Mouse (Mus musculus): ENCODE data around the gene Samd4b.

Gene Samd4b

DNA sequence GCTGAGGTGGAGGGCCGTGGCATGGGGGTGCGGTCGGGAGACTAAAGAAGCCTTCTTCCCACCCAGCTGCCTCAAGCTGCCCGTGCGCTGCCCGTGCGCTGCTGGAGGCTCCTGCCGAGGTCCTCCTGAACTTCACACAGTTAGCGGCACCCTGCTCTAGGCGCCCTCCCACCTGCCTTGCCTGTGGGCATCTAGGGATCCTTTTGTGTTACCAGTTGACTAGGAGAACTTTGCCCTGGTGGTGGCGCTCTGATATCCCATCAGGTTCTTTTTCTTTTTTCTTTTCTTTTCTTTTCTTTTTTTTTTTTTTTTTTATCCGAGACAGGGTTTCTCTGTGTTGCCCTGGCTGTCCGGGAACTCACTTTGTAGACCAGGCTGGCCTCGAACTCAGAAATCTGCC, 107.0 kb downstream of the Samd4b start:
- peak; percentile 11 for DNase-seq

- peak; percentile 82 for DNase-seq
Observed at GRCm38 (mm10) chr7:28490410-28490809, 107.5 kb downstream of the Samd4b start.

GRCm38 (mm10) chr7:28488030-28488491, 109.9 kb downstream of the Samd4b start:
- DNase-seq = peak; percentile 46

DNA sequence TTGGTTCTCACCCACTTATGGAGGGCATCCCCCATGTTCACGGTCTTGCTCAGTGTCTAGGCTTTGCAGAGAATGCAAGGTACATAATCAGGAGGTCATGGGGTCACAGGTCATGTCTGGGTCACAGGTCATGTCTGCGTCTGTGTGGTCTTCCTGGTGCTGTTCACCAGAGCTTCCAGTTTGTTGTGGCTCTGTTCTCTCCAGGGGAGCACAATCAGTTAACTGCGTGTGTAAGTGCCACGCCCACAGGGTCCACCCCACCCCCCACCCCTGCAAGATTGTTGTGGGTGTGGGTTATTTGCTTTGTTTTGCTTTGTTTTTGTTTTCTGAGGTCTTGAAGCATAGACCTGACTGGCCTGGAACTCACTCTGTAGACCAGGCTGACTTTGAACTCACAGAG, 113.8 kb downstream of the Samd4b start:
- DNase-seq = no peak

GRCm38 (mm10) chr7:28482854-28483253, 115.1 kb downstream of the Samd4b start:
- no peak for DNase-seq

- DNase-seq = peak; percentile 45
Observed at GRCm38 (mm10) chr7:28478854-28479253, 119.1 kb downstream of the Samd4b start.

GRCm38 (mm10) chr7:28477363-28477762, 120.6 kb downstream of the Samd4b start:
- DNase-seq = no peak

DNA sequence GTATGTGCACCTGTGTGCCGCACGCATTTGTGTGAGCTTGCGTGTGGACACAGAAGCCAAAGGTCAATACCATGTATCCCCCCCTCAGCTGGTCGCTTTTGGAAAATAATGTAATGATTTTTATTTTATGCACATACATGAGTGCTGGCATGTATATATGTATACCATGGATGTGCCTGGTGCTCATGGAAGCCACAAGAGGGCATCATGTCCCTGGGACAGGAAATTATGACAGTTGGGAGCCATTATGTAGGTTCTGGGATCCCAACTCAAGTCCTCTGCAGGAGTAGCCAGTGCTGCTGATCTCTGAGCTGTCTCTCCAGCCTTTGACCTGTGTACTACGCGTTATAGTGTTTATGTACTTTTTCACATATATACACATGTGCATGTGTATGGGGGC, 121.8 kb downstream of the Samd4b start:
- no peak for DNase-seq

GRCm38 (mm10) chr7:28467213-28467751, 130.7 kb downstream of the Samd4b start:
- DNase-seq = peak; percentile 85

DNA sequence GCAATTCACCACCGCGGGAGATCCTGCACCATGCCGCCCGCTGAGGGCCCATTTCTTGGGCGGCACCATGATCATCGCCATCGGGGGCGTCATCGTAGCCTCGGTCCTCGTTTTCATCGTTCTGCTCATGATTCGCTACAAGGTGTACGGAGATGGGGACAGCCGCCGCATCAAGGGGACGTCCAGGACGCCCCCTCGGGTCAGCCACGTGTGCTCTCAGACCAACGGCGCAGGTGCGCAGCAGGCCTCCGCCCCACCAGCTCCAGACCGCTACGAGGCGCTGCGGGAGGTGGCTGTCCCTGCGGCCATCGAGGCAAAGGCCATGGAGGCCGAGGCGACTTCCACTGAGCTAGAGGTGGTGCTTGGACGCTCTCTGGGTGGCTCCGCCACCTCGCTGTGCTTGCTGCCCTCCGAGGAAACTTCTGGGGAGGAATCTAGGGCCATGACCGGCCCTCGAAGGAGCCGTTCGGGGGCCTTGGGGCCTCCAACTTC, 131.2 kb downstream of the Samd4b start:
- no peak for DNase-seq

- DNase-seq = peak; percentile 80
Observed at GRCm38 (mm10) chr7:28464416-28465212, 133.3 kb downstream of the Samd4b start.

- no peak for DNase-seq
Observed at GRCm38 (mm10) chr7:28462769-28463168, 135.2 kb downstream of the Samd4b start.

- DNase-seq = no peak
Observed at GRCm38 (mm10) chr7:28460361-28460760, 137.6 kb downstream of the Samd4b start.

GRCm38 (mm10) chr7:28452361-28453005, 145.5 kb downstream of the Samd4b start:
- DNase-seq = no peak

DNA sequence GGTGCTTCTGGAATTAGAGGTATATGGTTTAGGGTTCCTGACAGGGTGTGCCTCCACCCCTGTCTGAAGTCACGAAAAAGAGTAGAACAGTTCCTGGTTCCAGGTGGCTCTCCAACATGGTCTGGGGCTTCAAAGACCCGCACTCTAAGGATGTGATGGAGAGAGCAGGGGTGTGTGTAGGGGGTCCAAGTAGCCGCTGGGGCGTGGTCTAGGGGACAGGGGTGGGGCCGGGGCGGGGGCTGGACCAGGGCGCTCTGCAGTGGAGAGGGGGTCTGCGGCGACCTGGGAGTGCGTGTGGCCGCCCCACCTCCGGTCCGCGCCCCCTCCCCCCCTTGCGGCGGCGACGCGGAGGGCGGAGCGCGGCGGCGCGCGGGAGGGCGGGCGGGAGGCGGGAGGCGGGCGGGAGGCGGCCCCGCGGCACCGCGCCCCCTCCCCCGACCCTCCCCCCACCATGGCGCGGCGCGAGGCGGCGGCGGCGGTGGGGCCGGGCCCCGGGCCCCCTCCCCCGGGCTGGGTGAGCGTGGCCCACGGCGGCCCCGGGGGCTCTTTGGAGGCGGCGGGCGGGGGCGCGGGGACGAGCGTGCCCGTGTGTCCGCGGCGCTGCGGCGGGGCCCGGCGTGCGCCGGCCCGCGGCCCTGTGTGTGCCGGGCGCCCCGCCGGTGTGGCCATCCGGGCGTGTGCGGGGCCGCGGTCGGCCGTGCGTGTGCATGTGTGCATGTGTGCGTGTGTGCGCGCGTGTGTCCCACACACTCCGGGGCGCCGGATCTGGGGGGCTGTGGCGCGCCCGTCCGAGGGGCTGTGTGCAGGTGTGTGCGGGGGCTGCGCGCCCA, 146.2 kb downstream of the Samd4b start, which contains the start of gene Lrfn1:
Gene Lrfn1 (plus strand): TSS at position 450 of the 830 bp plus-strand sequence.
- peak; percentile 39 for DNase-seq

DNA sequence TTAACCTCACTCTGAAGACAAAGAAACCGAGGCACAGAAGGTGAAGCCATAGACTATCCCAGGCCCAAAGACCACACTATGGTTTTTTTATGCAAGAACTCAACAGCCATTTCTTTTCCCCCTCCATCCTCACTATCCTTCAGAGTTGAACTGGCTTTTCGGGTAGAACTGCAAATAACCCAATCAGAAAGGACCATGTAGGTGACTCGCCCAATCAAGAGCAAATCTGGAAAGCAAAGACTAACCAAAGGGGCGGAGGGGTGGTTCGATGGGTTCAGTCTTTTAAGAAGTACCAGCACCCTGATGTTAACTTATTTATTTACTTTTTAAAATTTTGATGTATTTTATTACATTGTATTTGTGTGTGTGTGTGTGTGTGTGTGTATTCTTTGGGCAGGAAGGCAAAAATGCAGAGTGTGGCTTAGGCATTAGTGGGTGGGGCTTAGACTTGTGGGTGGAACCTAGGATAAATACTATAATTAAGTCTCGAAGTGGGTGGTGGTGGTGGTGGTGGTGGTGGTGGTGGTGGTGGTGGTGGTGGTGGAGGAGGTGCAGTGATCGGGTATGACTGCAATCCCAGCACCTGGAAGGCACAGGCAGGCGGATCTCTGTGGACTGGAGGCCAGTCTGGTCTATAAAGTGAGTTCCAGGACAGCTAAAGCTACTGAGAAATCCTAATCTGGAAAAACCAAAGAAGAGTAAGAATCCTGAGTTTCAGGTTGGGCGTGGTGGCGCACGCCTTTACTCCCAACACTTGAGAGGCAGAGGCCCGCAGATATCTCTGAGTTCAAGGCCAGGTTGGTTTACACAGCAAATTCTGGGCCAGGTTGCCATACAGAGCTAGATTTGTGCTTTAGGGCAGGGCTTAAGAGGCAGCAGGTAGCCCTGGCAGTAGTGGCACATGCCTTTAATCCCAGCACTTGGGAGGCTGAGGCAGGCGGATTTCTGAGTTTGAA, 149.8 kb downstream of the Samd4b start:
- DNase-seq = no peak

DNA sequence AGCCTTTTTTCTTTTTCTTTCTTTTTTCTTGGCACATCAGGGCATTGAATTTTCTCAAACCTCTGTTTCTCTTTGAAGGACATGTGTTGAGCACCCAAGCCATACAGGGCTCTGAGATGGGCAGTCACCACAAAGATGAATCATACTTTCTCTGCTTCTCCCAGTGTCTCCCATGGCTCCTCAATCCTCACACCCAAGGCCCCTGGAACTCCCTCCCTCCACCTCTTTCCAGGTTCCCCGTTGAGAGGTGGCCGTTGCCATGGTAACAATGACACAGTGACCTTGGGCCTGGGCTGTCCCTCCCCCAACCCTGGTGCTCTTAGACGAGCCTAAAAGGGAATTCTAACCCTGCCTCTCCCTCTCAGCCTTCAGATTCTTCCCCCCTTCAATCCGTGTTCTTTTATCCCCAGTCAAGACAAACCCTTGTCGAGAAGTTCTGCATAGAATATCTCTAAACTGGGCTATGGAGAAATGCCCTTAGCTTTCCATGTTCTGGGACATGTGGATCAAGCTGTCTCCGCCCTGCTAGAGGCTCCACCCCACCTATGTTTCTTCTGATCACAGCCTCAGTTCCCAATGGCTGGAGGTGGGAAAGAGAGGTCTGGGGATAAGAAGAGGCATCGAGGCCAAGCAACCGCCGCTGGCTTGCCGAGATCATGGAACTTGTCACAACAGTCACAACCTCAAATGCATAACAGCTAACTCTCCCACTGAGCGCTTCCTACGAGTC, 150.7 kb downstream of the Samd4b start:
- peak; percentile 36 for DNase-seq

GRCm38 (mm10) chr7:28446446-28446845, 151.5 kb downstream of the Samd4b start:
- peak; percentile 89 for DNase-seq

DNA sequence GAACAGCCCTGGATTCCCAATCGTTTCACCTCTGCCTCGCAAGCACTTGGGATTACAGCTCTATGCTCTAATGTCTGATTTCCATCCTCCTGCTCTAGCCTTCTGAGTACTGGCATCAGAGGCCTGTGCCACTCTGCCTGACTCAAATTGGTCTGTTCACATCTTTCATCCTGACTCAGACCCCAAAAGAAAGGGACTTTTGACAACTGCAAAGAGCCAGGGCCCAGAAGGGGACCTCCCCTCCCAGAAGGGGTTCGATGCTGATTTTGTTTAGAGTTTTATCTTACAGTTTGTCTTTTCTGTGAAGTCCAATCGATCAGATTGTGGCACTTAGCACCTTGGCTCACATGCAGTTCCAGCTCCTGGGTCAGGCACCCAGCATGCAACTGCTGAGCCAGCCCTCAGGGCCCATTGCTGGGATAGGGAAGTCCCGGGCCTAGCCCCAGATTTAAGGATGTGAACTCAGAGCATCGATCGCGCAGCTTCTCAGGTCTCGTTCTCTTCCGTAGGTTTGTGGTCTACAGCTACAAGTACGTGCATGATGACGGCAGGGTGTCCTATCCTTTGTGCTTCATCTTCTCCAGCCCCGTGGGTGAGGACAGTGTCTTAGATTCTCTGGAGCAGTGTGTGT, 153.5 kb downstream of the Samd4b start:
- no peak for DNase-seq

DNA sequence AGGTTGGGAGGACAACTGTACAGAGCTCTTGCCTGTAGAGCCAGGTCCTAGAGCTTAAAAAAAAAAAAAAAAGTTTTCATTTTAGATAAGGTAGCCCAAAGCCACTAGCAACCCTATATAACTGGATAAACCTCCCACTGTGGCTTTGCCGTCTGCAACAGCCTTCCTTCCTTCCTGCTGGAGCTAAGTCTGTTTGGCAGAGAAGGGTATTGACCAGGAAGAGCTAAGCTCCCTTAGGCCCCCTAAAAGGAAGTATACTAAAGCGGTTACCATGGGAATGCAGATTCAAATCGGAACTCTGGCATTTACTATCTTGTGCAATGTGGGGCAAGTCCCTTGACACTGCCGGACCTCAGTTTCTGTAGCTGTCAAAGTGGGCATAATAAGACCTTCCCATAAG, 155.3 kb downstream of the Samd4b start:
- no peak for DNase-seq

Data from kidney, postnatal 10 days (tissue).